Mouse (Mus musculus): ENCODE data around the gene Hoxa4.

Hoxa4 gene

GRCm38 (mm10) chr6:52152226-52153193 is 39.0 kb downstream of the Hoxa4 start:
- no peak for DNase-seq (ENCODE audit: low spot score in 2 of 2)

GRCm38 (mm10) chr6:52151571-52151970 is 40.0 kb downstream of the Hoxa4 start:
- no peak for DNase-seq (ENCODE audit: low spot score in 2 of 2)

- DNase-seq (ENCODE audit: low spot score in 2 of 2): no peak
Observed at GRCm38 (mm10) chr6:52150401-52150966, 41.1 kb downstream of the Hoxa4 start.

Data from cerebellum, postnatal 4 days (tissue).